Mouse (Mus musculus) neutrophil, adult 59 days (primary cell): Measurements from ENCODE around the gene Lamp5. TPM values are rescaled to one million over a fixed set of nuclear protein-coding genes. Genes with fewer than 3 reads are reported as not detected.

Experiments
- total RNA-seq, 2 experiments: library from RNA; stranded (reverse); gene quantifications; 1 replicate in 1 of 2; 2 replicates in 1 of 2; pipeline ENCODE4 v1.2.4; 2023

Gene Lamp5
- not detected for total RNA-seq

GRCm38 (mm10) chr2:136051688-136052289 lies at the start of gene Lamp5:
Gene Lamp5 (plus strand): TSS chr2:136052239.

